Mouse (Mus musculus): Measurements from ENCODE around the gene Lypd4.

- no peak for TF ChIP-seq CTCF (IDR thresholded peaks at IDR 0.05; ENCODE audit: control insufficient read depth, insufficient read depth, insufficient replicate concordance, low read depth, low read length)
- TF ChIP-seq POLR2A (IDR thresholded peaks at IDR 0.05; ENCODE audit: control insufficient read depth, low read depth, low read length) = no peak
These were observed 9.9 kb upstream of the Lypd4 start for GRCm38 (mm10) chr7:24879620-24880019.
